Mouse (Mus musculus) CH12.LX (cell line): ENCODE measurements around the gene Gm10959.

Experiments
- CTCF ChIP-seq, 2 experiments: IDR thresholded peaks in 1 of 2; conservative IDR thresholded peaks in 1 of 2; 2 replicates each; pipeline ENCODE4 v1.5.1; 2011 to 2012; ENCODE audit warnings: low read depth in 2 of 2, low read length in 2 of 2, improper control_type of control experiment in 1 of 2, inconsistent platforms in 1 of 2, mild to moderate bottlenecking in 1 of 2, moderate library complexity in 1 of 2
- EP300 ChIP-seq: IDR thresholded peaks from 2 replicates; pipeline ENCODE4 v1.6.1; 2011; ENCODE audit warnings: low read length, improper control_type of control experiment
- MXI1 ChIP-seq: IDR thresholded peaks from 2 replicates; pipeline ENCODE4 v1.6.1; 2011; ENCODE audit warnings: mild to moderate bottlenecking, low read depth, low read length, improper control_type of control experiment
- MYC ChIP-seq: IDR thresholded peaks from 2 replicates; pipeline ENCODE4 v1.6.1; 2011; ENCODE audit warnings: low read depth, mild to moderate bottlenecking, improper control_type of control experiment, low read length
- POLR2A ChIP-seq: IDR thresholded peaks from 2 replicates; pipeline ENCODE4 v1.6.1; 2011; ENCODE audit warnings: low read depth, mild to moderate bottlenecking, improper control_type of control experiment, low read length
- POLR2AphosphoS2 ChIP-seq: IDR thresholded peaks from 2 replicates; pipeline ENCODE4 v1.6.1; 2011; ENCODE audit warnings: low read depth, low read length, improper control_type of control experiment
- USF1 ChIP-seq: IDR thresholded peaks from 2 replicates; pipeline ENCODE4 v1.6.1; 2014; ENCODE audit warnings: low read depth, mild to moderate bottlenecking, inconsistent platforms, low read length, improper control_type of control experiment
- ZC3H11A ChIP-seq: IDR thresholded peaks from 2 replicates; pipeline ENCODE4 v1.6.1; 2012; ENCODE audit warnings: low read depth, mild to moderate bottlenecking, inconsistent platforms, low read length, improper control_type of control experiment

DNA sequence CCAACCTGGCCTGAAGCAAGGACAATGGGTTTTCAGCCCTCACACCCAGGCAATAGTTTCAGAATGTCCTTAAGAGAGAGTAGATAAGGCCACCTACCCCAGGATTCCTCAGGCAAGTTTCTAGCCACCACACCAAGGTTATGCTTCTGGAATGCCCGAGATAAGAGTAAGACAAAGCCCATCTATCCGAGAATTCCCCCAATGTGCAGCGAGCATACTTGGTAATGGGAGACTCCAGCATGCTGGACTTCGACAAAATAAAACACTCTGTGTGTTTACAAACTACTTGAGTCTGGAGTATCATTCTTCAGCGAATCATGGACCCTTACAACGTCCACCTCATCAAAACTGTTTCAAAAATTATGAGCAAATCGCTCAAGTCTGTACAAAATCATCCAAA, 4.0 kb upstream of the Gm10959 start:
- TF ChIP-seq CTCF (conservative IDR thresholded peaks at IDR 0.05 in 1 of 2, IDR thresholded peaks at IDR 0.05 in 1 of 2; ENCODE audit: low read depth in 2 of 2, low read length in 2 of 2) (no peak), ZC3H11A (no peak), POLR2A (no peak), POLR2AphosphoS2 (no peak), MYC (no peak), USF1 (no peak), EP300 (no peak), MXI1 (no peak)
